Mouse (Mus musculus) limb, embryonic 14.5 days (tissue): ENCODE results near the gene Krtcap2. TPM values are rescaled to one million over a fixed set of nuclear protein-coding genes. Genes with fewer than 3 reads are reported as not detected.

Experiments used
- ATAC-seq: fragments of 200-750 bp; cut with Nextera tagmentation; 2 replicates; pipeline ENCODE4 v1.8.0; 2017; ENCODE audit warnings: low read depth, moderate number of reproducible peaks, moderate TSS enrichment; ENCODE audit not compliant: low FRiP score
- DNase-seq: peaks from one replicate; pipeline ENCODE4 v3.0.0-alpha.2; 2015; ENCODE audit warnings: low spot score
- H3K27ac ChIP-seq: fragments of 300-500 bp; sonication (generic); replicated peaks from 2 replicates; pipeline ENCODE4 v1.5.1; 2014; ENCODE audit warnings: low read depth, mild to moderate bottlenecking, low read length, moderate library complexity, mixed read lengths
- H3K27me3 ChIP-seq: fragments of 300-500 bp; sonication (generic); 2 replicates; pipeline ENCODE4 v1.6.1; 2014; ENCODE audit warnings: low read length, mixed read lengths; ENCODE audit not compliant: control insufficient read depth, insufficient read depth
- H3K36me3 ChIP-seq: fragments of 300-500 bp; sonication (generic); 2 replicates; pipeline ENCODE4 v1.6.1; 2014; ENCODE audit warnings: mild to moderate bottlenecking, low read length, moderate library complexity, mixed read lengths; ENCODE audit not compliant: control insufficient read depth, insufficient read depth
- H3K4me1 ChIP-seq: fragments of 300-500 bp; sonication (generic); 2 replicates; pipeline ENCODE4 v1.6.1; 2014; ENCODE audit warnings: antibody characterized with exemption, low read length, mixed read lengths; ENCODE audit not compliant: control insufficient read depth, insufficient read depth
- H3K4me2 ChIP-seq: fragments of 300-500 bp; sonication (generic); replicated peaks from 2 replicates; pipeline ENCODE4 v1.6.1; 2014; ENCODE audit warnings: low read depth, mild to moderate bottlenecking, low read length, moderate library complexity; ENCODE audit not compliant: severe bottlenecking
- H3K4me3 ChIP-seq: fragments of 300-500 bp; sonication (generic); replicated peaks from 2 replicates; pipeline ENCODE4 v1.5.1; 2014; ENCODE audit warnings: low read length
- H3K9ac ChIP-seq: fragments of 300-500 bp; sonication (generic); 2 replicates; pipeline ENCODE4 v1.6.1; 2014; ENCODE audit warnings: mild to moderate bottlenecking, low read depth, low read length, moderate library complexity; ENCODE audit not compliant: severe bottlenecking
- H3K9me3 ChIP-seq: fragments of 300-500 bp; sonication (generic); 2 replicates; pipeline ENCODE4 v1.6.1; 2016; ENCODE audit warnings: low read length; ENCODE audit not compliant: control insufficient read depth
- POLR2A ChIP-seq: fragments of 200-500 bp; IDR thresholded peaks from 2 replicates; pipeline ENCODE4 v1.8.0; 2012; ENCODE audit warnings: inconsistent platforms, mild to moderate bottlenecking, moderate library complexity, borderline replicate concordance; ENCODE audit not compliant: insufficient read depth, insufficient read length; ENCODE audit errors: extremely low read depth
- WGBS: fragments of 180-500 bp; shearing (Covaris S2); extraction: QIAGEN DNeasy Blood & Tissue Kit; methylation state at CpG from one replicate; pipeline ENCODE4 v1.1.7; 2014; 5-methylcytosine and 5-hydroxymethylcytosine counted together
- polyA plus RNA-seq, 2 experiments: library from polyadenylated mRNA; depleted of rRNA in 1 of 2; stranded (reverse) in 1 of 2; unstranded in 1 of 2; fragments of >200 nt; fragmentation: Nextera tagmentation in 1 of 2; extraction: Ambion mirVana in 1 of 2; gene quantifications; 2 replicates each; pipeline versions ENCODE4 v1.2.1 to v1.2.3; 2012 to 2014

Krtcap2 gene
- polyA plus RNA-seq, 2 experiments, result 121 to 353 TPM

DNA sequence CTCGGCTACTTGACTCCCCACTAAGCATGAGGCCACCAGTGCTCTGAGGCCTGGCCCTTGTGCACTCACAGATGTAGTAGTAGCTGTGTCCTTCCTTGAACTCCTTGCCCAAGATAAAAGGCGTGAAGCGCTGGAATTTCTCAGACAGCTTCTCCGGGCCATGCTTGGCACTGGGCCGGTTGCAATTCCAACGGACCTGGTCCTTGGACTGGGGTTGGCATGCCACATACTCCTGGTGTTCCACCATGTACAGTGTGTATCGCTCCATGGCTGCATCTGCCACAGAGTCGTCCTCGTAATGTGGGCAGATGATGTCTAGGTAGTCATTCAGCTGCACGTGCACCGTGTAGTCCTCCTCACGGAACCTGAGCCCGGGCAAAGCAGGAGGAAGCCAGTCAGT, 30.3 kb downstream of the Krtcap2 start:
- Histone ChIP-seq H3K27ac (no peak overlapping the region), H3K36me3 (peaks cover 34% of the 10 kb centered on the region), H3K4me3 (no peak overlapping the region), H3K4me2 (no peak overlapping the region), H3K9me3 (no peaks in the 10 kb centered on the region), H3K4me1 (peaks cover 27% of the 10 kb centered on the region), H3K27me3 (no peaks in the 10 kb centered on the region), H3K9ac (no peak overlapping the region)
- no peak for TF ChIP-seq POLR2A
- ATAC-seq (no peak), DNase-seq (no peak)
- 93% methylated on average over 13 of the region's 13 CpGs for WGBS

DNA sequence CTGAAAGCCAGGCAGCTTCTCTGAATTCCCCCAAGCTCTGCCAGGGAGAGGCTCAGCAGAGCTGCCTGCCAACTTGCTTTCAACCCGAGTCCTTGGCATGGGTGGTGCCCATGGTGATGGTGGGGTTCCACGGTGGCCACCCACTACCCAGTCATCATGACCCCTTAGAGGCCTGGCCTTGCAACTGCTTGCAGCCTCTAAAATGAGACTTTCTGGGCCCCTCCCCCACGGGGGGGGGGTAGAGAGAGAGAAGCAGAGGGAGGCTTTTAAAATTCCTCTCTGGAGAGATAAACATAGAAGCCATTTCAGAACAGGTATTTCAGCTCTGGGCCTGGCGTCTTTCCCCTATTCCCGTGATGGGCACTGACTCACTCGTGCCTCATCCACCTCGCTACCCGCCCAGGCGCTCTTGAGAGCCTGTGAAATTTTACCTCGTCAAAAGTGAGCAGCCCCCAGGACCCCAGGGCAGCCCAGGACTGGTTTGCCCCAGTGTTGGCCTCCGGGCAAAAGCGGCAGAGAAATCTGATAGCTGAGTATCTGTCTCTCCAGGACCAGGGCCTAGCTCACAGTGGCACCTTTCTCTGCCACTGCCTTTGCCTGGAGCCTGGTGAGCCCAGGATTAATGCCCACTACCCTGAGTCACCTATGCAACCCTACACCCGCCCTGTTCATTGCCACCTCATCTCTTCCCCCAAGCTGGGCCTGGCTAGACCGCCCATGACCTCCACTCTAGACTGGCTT, 31.7 kb downstream of the Krtcap2 start:
- Histone ChIP-seq H3K4me3 (peak overlapping the region; percentile 48), H3K27ac (peak overlapping the region; percentile 56), H3K4me1 (peaks cover 34% of the 10 kb centered on the region), H3K27me3 (no peaks in the 10 kb centered on the region), H3K9me3 (no peaks in the 10 kb centered on the region), H3K36me3 (peaks cover 26% of the 10 kb centered on the region), H3K9ac (peak overlapping the region; percentile 70), H3K4me2 (peak overlapping the region; percentile 96)
- DNase-seq (no peak), ATAC-seq (no peak)
- no peak for TF ChIP-seq POLR2A
- WGBS, result 25% methylated on average over 14 of the region's 14 CpGs

DNA sequence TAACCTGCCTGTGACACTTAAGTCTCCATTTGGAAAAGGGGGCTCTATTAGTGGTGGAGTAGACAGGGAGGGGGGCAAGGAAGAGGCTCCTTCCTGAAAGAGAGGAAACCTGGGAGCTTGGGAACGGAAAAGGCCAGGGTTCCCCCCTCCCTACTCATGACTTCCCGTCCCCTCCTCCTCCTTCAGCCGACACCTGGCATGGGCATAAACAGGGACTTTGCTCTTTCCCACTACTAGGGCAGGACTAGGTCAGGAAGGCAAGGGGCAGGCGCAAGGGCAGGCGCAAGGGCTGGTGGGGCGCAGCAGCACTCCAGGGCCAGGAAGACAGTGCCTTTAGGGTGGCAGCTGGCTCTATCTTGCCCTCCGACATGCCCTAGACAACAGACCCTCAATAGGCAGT, 32.3 kb downstream of the Krtcap2 start:
- no peaks in the 10 kb centered on the region for H3K27me3 ChIP-seq
- ATAC-seq (no peak), DNase-seq (no peak)
- peaks cover 21% of the 10 kb centered on the region for H3K36me3 ChIP-seq
- no peaks in the 10 kb centered on the region for H3K9me3 ChIP-seq
- 0 out of 2 replicates have a peak overlapping the region, but pooled peaks have one; percentile 73 for H3K27ac ChIP-seq
- H3K4me3 ChIP-seq, result peak overlapping the region; percentile 48
- peak overlapping the region; percentile 96 for H3K4me2 ChIP-seq
- 48% methylated on average over 7 of the region's 7 CpGs for WGBS
- TF ChIP-seq POLR2A, result no peak
- peaks cover 34% of the 10 kb centered on the region for H3K4me1 ChIP-seq
- H3K9ac ChIP-seq, result peak overlapping the region; percentile 70

DNA sequence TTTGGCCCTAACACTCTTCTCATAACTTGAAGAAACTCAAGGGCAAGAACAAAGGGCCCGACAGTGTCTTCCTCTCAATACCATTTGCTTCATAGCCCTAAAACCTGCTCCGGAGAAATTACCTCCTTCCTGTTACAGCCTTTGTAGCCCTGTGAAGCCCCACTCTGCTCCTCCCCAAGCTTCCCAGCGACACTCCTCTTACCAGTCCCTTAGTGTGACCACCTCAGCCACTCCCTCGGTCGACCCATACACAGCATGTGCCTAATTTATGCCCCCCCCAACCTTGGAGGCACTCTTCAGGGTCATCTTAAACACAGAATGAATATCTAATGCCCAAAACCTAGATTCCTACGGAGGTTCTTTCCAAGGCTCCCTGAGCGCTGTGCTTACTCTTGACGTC, 32.9 kb downstream of the Krtcap2 start:
- H3K4me1 ChIP-seq, result peaks cover 34% of the 10 kb centered on the region
- no peaks in the 10 kb centered on the region for H3K27me3 ChIP-seq
- H3K9ac ChIP-seq, result peak overlapping the region; percentile 70
- peak overlapping the region; percentile 48 for H3K4me3 ChIP-seq
- H3K36me3 ChIP-seq, result peaks cover 21% of the 10 kb centered on the region
- H3K27ac ChIP-seq, result peak overlapping the region; percentile 73
- ATAC-seq (no peak), DNase-seq (no peak)
- 11% methylated on average over 8 of the region's 8 CpGs for WGBS
- no peak for TF ChIP-seq POLR2A
- peak overlapping the region; percentile 96 for H3K4me2 ChIP-seq
- no peaks in the 10 kb centered on the region for H3K9me3 ChIP-seq

DNA sequence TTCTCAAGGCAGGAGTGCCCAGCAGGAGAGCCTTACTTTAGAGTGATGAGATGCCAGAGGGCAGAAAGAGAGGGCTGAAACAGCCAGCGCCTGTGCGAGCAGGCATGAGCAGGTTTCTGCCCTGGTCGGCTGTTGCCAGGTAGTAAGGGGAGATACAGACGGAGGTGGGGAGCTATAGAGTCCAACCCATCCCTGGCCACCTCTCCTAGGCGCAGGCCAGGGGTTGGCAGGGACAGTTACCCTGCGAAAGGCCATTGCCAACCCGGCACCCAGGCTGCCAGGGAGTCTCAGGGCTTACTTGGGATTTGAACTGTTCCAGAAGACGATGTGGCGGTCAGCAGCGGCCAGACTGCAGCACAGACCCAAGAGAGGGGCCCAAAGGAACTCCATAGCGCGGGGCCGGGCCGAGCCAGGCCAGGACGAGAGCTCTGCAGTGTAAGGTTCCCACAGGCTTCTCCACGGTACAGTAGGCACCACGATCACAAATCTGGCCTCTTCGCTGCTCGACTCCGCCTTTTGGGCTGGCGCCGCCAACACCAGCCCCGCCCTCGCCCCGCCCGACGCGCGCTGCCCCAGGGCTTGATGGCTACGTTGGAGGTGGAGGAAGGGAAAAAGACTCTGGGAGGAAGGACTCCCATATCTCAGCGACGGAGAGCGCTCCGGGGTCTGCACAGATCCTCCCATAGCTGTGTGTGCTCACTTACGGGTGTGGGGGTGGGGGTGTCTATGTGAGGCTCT, 33.6 kb downstream of the Krtcap2 start:
- ATAC-seq, result peak; percentile 81
- no peaks in the 10 kb centered on the region for H3K27me3 ChIP-seq
- DNase-seq, result peak; percentile 81
- peaks cover 34% of the 10 kb centered on the region for H3K4me1 ChIP-seq
- H3K4me2 ChIP-seq, result peak overlapping the region; percentile 96
- peak overlapping the region; percentile 48 for H3K4me3 ChIP-seq
- peak overlapping the region; percentile 70 for H3K9ac ChIP-seq
- H3K9me3 ChIP-seq, result no peaks in the 10 kb centered on the region
- 2% methylated on average over 35 of the region's 35 CpGs for WGBS
- TF ChIP-seq POLR2A, result 0 out of 2 replicates have a peak, but pooled peaks have one; percentile 64
- H3K36me3 ChIP-seq, result peaks cover 17% of the 10 kb centered on the region
- H3K27ac ChIP-seq, result peak overlapping the region; percentile 73
